Mouse (Mus musculus) cerebellum, adult 2 months (tissue): ENCODE measurements around the gene Lamp5. TPM values are rescaled to one million over a fixed set of nuclear protein-coding genes. Genes with fewer than 3 reads are reported as not detected.

Source experiments
- DNase-seq, 2 experiments: peaks; one replicate each; pipeline ENCODE4 v3.0.0; 2021
- H3K27ac ChIP-seq: fragments of 200-500 bp; 2 replicates; pipeline ENCODE4 v1.5.1; 2012; ENCODE audit warnings: low read length, control low read depth, inconsistent platforms; ENCODE audit not compliant: insufficient read depth
- H3K27me3 ChIP-seq: fragments of 200-500 bp; 2 replicates; pipeline ENCODE4 v1.6.1; 2012; ENCODE audit warnings: inconsistent platforms, mild to moderate bottlenecking, low read length, moderate library complexity; ENCODE audit not compliant: control insufficient read depth, insufficient read depth
- H3K4me1 ChIP-seq: fragments of 200-500 bp; 2 replicates; pipeline ENCODE4 v1.6.1; 2011; ENCODE audit warnings: low read length; ENCODE audit not compliant: control insufficient read depth, insufficient read depth
- H3K4me3 ChIP-seq: fragments of 200-500 bp; replicated peaks from 2 replicates; pipeline ENCODE3; 2011; ENCODE audit warnings: mild to moderate bottlenecking, low read depth, low read length, control low read depth; ENCODE audit not compliant: insufficient read depth
- CTCF ChIP-seq: fragments of 200-500 bp; IDR thresholded peaks from 2 replicates; pipeline ENCODE4 v1.5.1; 2011; ENCODE audit warnings: low read depth, mild to moderate bottlenecking, control low read depth, low read length, moderate library complexity, borderline replicate concordance; ENCODE audit not compliant: insufficient read depth
- POLR2A ChIP-seq: fragments of 200-500 bp; IDR thresholded peaks from 2 replicates; pipeline ENCODE4 v1.6.1; 2011; ENCODE audit warnings: low read length, control low read depth, borderline replicate concordance; ENCODE audit not compliant: insufficient read depth
- WGBS: fragments of 180-500 bp; shearing (Covaris S2); methylation state at CpG from one replicate; pipeline ENCODE4 v1.1.7; 2018; 5-methylcytosine and 5-hydroxymethylcytosine counted together
- polyA plus RNA-seq: library from polyadenylated mRNA; depleted of rRNA; stranded (reverse); fragments of >200 nt; gene quantifications from 2 replicates; pipeline ENCODE4 v1.2.3, GENCODE M21; 2012; rRNA removed

Gene Lamp5
- polyA plus RNA-seq = 134 and 197 TPM in 2 replicates

DNA sequence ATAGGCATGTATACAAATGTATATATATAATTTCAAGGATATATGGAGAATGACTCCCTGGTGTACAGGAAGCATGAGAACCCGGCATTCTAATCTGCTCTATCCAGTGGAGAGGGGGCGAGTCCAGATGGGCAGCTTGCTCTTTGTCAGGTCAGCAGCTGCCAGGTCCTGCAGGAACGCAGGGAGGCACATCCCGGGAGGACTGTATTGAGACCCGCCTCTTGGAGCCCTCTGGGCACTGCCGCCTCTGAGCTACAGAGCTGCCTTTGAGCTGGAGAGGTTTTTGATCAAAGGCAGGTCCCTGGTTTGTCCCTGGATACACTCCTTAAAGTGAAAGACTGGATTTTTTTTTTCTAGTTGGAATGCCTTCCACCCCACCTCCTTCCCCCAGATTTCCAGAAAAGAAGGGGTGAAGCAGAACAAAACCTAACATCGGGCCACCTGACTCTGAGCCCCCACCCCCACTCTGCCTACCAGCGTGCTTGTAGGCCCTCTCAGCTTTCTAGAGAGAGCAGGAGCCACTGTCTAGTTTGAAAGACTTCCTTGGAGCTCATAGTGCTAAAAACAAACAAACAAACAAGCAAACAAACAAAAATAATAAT is at the start of gene Lamp5:
TSS of gene Lamp5 (plus strand) at position 552 of the 602 bp plus-strand sequence.
- H3K4me3 ChIP-seq = peak within 1 kb of the TSS; percentile 13
- no peak within 1 kb of the TSS for H3K27ac ChIP-seq
- H3K4me1 ChIP-seq = peaks cover 5% of the 10 kb centered on the region
- peak in 1 of 2 experiments; percentile 24 for DNase-seq
- H3K27me3 ChIP-seq = no peaks in the 10 kb centered on the region
- TF ChIP-seq POLR2A = no peak
- TF ChIP-seq CTCF = no peak
- WGBS = 33% methylated on average over 8 of the region's 8 CpGs

DNA sequence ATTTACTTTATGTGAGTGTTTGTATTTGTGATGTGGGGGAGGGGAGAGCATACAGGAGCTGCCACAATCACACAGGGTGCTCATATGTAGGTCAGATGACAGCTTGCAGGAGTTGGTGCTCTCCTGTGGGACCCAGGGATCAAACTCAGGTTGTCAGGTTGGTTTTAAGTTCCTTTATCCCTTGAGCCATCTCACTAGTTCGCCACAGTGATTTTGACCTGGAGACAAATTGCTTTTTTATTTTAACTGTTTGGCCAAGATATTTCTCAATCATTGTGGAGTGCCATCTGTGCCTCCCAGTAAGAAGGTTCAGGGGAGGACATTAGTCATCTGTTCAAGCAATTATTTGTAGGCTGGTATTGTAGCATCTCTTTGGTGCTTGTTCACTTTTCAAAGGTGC is 48.2 kb upstream of the Lamp5 start:
- TF ChIP-seq CTCF (no peak), POLR2A (no peak)
- DNase-seq = peak; percentile 41 to 78
- H3K27me3 ChIP-seq = no peaks in the 10 kb centered on the region
- peaks cover 3% of the 10 kb centered on the region; the same call in 1 of the 2 replicates for H3K4me1 ChIP-seq
- 10% methylated on average over 1 of the region's 1 CpGs for WGBS
- H3K27ac ChIP-seq = no peak overlapping the region
- no peak overlapping the region for H3K4me3 ChIP-seq

DNA sequence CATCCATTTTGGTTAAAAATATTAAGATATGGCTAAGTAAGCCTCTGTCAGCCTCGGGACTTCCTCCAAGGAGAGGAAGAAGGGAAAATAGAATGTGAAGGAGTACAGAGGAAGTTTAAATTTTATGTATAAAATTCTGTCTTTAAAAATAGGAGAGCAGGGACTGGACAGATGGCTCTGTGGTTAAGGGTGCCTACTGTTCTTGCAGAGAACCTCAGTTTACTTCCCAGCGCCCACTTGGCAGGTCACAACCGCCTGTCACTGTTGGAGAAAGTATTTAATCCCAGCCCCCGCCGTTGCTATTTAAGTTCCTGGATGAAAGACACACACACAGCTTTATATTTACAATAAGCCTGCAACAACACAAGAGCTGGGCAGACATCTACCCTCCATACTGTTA is 45.8 kb upstream of the Lamp5 start:
- Histone ChIP-seq H3K4me1 (peaks cover 3% of the 10 kb centered on the region; the same call in 1 of the 2 replicates), H3K27me3 (no peaks in the 10 kb centered on the region), H3K4me3 (no peak overlapping the region), H3K27ac (no peak overlapping the region)
- DNase-seq = no peak
- 89% methylated on average over 5 of the region's 5 CpGs for WGBS
- no peak for TF ChIP-seq POLR2A
- TF ChIP-seq CTCF = no peak

DNA sequence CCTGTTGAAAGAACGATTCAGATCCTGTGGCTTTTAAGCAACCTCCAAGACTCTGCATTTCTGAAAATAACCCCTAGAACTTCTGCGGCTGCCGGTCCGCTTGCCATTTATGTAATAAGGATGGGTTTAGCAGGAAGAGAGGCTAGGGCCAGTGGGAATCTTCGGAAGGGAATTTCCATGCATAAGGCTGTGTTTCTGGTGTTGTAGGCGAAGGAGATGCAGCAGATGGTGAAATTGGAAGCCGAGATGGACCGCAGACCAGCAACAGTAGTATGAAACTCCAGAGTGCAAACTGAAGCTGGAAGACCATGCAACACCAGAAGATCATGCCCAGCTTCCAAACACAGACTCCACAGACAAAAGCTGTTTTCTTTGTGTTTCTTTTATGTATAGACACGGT is 39.3 kb upstream of the Lamp5 start:
- H3K27me3 ChIP-seq = no peaks in the 10 kb centered on the region
- H3K4me1 ChIP-seq = no peaks in the 10 kb centered on the region
- peak in 1 of 2 experiments; percentile 33 for DNase-seq
- 49% methylated on average over 9 of the region's 9 CpGs for WGBS
- no peak overlapping the region for H3K4me3 ChIP-seq
- TF ChIP-seq POLR2A (no peak), CTCF (no peak)
- H3K27ac ChIP-seq = no peak overlapping the region

DNA sequence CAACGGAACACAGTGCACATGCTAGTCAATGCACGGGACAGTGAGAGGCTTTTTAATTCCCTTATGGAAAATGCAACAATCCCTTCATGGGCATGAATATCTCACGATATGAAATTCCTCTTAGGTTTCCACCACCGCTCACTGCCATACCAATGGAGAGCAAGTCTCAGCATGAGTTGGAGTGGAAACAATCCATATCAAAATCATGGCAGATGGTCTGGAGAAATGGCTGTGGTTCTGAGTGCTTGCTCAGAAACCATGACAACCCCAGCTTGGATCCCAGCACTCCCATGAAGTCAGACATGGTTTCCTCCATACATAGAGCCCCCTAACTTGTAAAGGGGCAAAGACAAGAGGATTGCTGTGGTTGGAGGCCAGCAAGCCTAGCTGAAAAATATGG is 3.6 kb upstream of the Lamp5 start:
- no peak for TF ChIP-seq POLR2A
- no peak for TF ChIP-seq CTCF
- H3K27ac ChIP-seq = no peak overlapping the region
- H3K4me1 ChIP-seq = peaks cover 5% of the 10 kb centered on the region
- no peaks in the 10 kb centered on the region for H3K27me3 ChIP-seq
- no peak overlapping the region for H3K4me3 ChIP-seq
- peak; percentile 15 to 64 for DNase-seq
- 21% methylated on average over 4 of the region's 4 CpGs for WGBS

DNA sequence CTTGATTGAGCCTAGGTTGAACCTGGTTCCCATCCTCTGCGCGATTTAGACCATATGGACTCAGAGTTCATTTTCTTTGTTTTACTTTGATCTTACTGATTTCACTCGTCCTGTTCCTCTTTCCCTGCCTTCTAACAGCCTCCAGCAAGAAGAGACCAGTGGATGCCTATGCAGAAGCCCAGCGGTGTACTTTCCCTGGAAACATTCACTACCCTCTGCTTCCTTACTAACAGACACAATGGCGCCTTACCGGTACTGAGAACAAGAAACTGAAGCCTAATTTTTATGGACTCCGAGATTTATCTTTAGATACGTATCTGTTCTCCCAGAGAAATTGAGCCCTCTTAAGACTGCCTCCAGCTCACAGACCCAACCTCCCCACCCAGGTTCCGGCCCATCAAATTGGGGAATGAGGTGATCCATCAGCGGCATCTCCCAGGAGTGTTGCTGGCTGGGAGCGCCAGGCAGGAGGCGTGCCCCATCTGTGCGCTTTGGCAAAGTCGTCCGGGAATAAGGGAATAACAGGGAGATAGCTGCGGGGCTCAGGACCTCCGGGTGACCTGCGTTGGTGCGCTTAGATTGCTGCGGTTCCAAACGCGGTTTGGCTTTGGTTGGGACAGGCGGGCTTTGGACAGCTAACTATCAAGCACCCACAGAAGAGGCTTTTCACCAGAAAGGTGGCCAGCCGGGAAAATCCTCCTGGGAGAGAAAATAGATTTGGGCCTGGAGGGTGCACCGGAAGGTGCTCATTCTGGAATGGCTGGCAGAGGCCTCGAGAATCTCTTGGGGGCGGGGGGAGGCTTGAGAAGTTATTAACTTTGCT is 1.0 kb upstream of the Lamp5 start:
- no peak for TF ChIP-seq CTCF
- TF ChIP-seq POLR2A = no peak
- Histone ChIP-seq H3K27me3 (no peaks in the 10 kb centered on the region), H3K4me3 (peak overlapping the region; percentile 13), H3K4me1 (peaks cover 5% of the 10 kb centered on the region), H3K27ac (no peak overlapping the region)
- 25% methylated on average over 27 of the region's 27 CpGs for WGBS
- peak; percentile 50 to 61 for DNase-seq

DNA sequence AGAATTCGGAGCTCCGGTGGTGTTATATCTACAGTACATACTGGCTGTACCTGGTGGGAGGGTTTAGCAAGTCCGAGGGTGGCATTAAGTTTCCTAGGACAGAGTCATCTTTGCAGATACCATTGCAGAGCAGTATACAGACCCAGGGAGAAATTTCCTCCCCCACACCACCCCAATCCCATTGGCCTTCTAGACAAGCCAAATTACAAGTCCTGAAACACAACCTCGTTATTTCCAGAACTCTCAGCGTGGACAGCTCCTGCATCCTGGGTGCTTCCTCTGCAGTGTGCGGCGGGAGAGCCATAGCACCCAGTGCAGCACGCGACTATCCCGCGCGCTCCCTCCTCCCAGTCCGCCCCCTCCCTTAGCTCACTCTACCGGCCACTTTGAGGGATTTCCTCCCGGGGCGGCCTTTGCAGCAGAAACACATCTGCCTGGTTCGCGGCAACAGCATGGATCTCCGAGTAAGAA is 5.9 kb downstream of the Lamp5 start:
- Histone ChIP-seq H3K27ac (no peak overlapping the region), H3K4me1 (no peaks in the 10 kb centered on the region), H3K27me3 (no peaks in the 10 kb centered on the region), H3K4me3 (no peak overlapping the region)
- TF ChIP-seq CTCF = no peak
- no peak for TF ChIP-seq POLR2A
- DNase-seq = peak in 1 of 2 experiments; percentile 20
- WGBS = 13% methylated on average over 19 of the region's 19 CpGs

DNA sequence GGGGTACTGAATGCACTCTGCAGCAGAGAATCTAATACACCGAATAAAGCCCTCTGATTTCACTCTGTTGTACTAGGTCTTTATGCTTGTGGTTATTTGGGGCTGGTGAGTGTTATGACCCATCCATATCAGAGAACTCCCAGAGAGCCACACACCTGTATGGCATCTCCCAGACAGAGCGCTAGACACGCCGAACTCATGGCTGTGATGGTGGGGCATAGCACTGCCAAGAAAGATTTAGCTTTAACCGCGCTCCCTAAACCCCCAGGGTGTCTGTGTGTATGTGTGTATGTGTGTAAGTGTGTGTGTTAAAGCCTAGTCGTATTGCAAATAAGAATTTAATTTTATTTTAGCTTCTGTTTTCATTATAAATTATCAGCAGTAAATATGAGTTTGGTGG is 6.4 kb downstream of the Lamp5 start:
- Histone ChIP-seq H3K27me3 (no peaks in the 10 kb centered on the region), H3K27ac (no peak overlapping the region), H3K4me3 (peak overlapping the region; percentile 6), H3K4me1 (no peaks in the 10 kb centered on the region)
- DNase-seq = no peak
- WGBS = 5% methylated on average over 7 of the region's 7 CpGs
- TF ChIP-seq CTCF (no peak), POLR2A (no peak)
